Mouse (Mus musculus) embryonic facial prominence, embryonic 12.5 days (tissue): Measurements from ENCODE around the gene C2cd2l. TPM values are rescaled to one million over a fixed set of nuclear protein-coding genes. Genes with fewer than 3 reads are reported as not detected.

Experiments
- microRNA-seq: library from miRNA; unstranded; fragments of <30 nt; microRNA quantifications from one replicate; pipeline ENCODE4, GENCODE M21; 2017
- polyA plus RNA-seq: library from polyadenylated mRNA; unstranded; fragments of >200 nt; fragmentation: Nextera tagmentation; extraction: Ambion mirVana; gene quantifications from 2 replicates; pipeline ENCODE4 v1.2.1, GENCODE M21; 2016

C2cd2l gene
- polyA plus RNA-seq, 1 experiment from 2014 or later, result 9.4 TPM

Small RNAs within 50 kb of the gene (microRNA-seq; reads per million reads assigned to microRNA genes)
- not detected for gene Gm44335

Other genes with a start within 250 kb of the C2cd2l start
- gene Mfrp, start 218.6 kb downstream of the C2cd2l start, polyA plus RNA-seq, result 0.13 and 0.20 TPM in 2 replicates
- 0.78 and 1.3 TPM in 2 replicates for gene C1qtnf5, start 213.0 kb downstream of the C2cd2l start, polyA plus RNA-seq
- gene Gm49380, start 206.8 kb downstream of the C2cd2l start, polyA plus RNA-seq, result 0.19 and 0.33 TPM in 2 replicates
- gene Rnf26, start 206.8 kb downstream of the C2cd2l start, polyA plus RNA-seq, result 86.7 and 88.8 TPM in 2 replicates
- gene Mcam, start 185.8 kb downstream of the C2cd2l start, polyA plus RNA-seq, result 22.3 and 24.2 TPM in 2 replicates
- gene Cbl, start 86.2 kb downstream of the C2cd2l start, polyA plus RNA-seq, result 19.6 and 20.3 TPM in 2 replicates
- gene Ccdc153, start 79.6 kb downstream of the C2cd2l start, polyA plus RNA-seq, result not detected in 2 replicates
- gene Pdzd3, start 68.8 kb downstream of the C2cd2l start, polyA plus RNA-seq, result 0.12 TPM in 1 of 2 replicates, not detected in the other
- 6.2 and 7.1 TPM in 2 replicates for gene Nlrx1, start 51.7 kb downstream of the C2cd2l start, polyA plus RNA-seq
- 5.9 and 6.4 TPM in 2 replicates for gene Abcg4, start 31.7 kb downstream of the C2cd2l start, polyA plus RNA-seq
- 26.5 and 28.5 TPM in 2 replicates for gene Hinfp, start 14.6 kb downstream of the C2cd2l start, polyA plus RNA-seq
- 37.2 and 39.1 TPM in 2 replicates for gene Dpagt1, start 5.7 kb upstream of the C2cd2l start, polyA plus RNA-seq
- 399 and 416 TPM in 2 replicates for gene H2afx, start 14.4 kb upstream of the C2cd2l start, polyA plus RNA-seq
- gene Hmbs, start 23.9 kb upstream of the C2cd2l start, polyA plus RNA-seq, result 126 TPM in 2 replicates
- 28.3 and 32.4 TPM in 2 replicates for gene Vps11, start 41.4 kb upstream of the C2cd2l start, polyA plus RNA-seq
- 34.6 and 35.6 TPM in 2 replicates for gene Hyou1, start 59.2 kb upstream of the C2cd2l start, polyA plus RNA-seq
- 11.2 and 11.8 TPM in 2 replicates for gene Slc37a4, start 76.6 kb upstream of the C2cd2l start, polyA plus RNA-seq
- gene Rps25, start 86.9 kb upstream of the C2cd2l start, polyA plus RNA-seq, result 1,820 and 1,932 TPM in 2 replicates
- gene Trappc4, start 87.3 kb upstream of the C2cd2l start, polyA plus RNA-seq, result 173 and 176 TPM in 2 replicates
- gene Ccdc84, start 98.3 kb upstream of the C2cd2l start, polyA plus RNA-seq, result 30.9 and 33.6 TPM in 2 replicates
- gene Foxr1, start 120.9 kb upstream of the C2cd2l start, polyA plus RNA-seq, result not detected in 2 replicates
- 1.7 and 2.2 TPM in 2 replicates for gene Upk2, start 134.7 kb upstream of the C2cd2l start, polyA plus RNA-seq
- 17.7 and 18.5 TPM in 2 replicates for gene Bcl9l, start 162.5 kb upstream of the C2cd2l start, polyA plus RNA-seq
- 0.08 TPM in 1 of 2 replicates, not detected in the other for gene Cxcr5, start 241.6 kb upstream of the C2cd2l start, polyA plus RNA-seq